Mouse (Mus musculus) heart, embryonic 16.5 days (tissue): ENCODE data around the gene Polrmt. TPM values are rescaled to one million over a fixed set of nuclear protein-coding genes. Genes with fewer than 3 reads are reported as not detected.

Experiments
- ATAC-seq: fragments of 200-750 bp; cut with Nextera tagmentation; replicated peaks from 2 replicates; pipeline ENCODE4 v1.8.0; 2017; ENCODE audit warnings: moderate number of reproducible peaks; ENCODE audit not compliant: insufficient read depth, low FRiP score; ENCODE audit errors: extremely low read depth
- H3K27ac ChIP-seq: fragments of 300-500 bp; sonication (generic); 2 replicates; pipeline ENCODE4 v1.5.1; 2014; ENCODE audit warnings: mild to moderate bottlenecking, low read length, control low read depth, moderate library complexity
- H3K27me3 ChIP-seq: fragments of 300-500 bp; sonication (generic); 2 replicates; pipeline ENCODE4 v1.6.1; 2014; ENCODE audit warnings: low read length, mixed read lengths; ENCODE audit not compliant: control insufficient read depth, insufficient read depth
- H3K36me3 ChIP-seq: fragments of 300-500 bp; sonication (generic); 2 replicates; pipeline ENCODE4 v1.6.1; 2014; ENCODE audit not compliant: control insufficient read depth, insufficient read depth
- H3K4me1 ChIP-seq: fragments of 300-500 bp; sonication (generic); 2 replicates; pipeline ENCODE4 v1.6.1; 2014; ENCODE audit warnings: low read length, mixed read lengths; ENCODE audit not compliant: control insufficient read depth, insufficient read depth
- H3K4me2 ChIP-seq: fragments of 300-500 bp; sonication (generic); 2 replicates; pipeline ENCODE4 v1.6.1; 2014; ENCODE audit warnings: low read depth, mild to moderate bottlenecking, control low read depth, low read length
- H3K4me3 ChIP-seq: fragments of 300-500 bp; sonication (generic); 2 replicates; pipeline ENCODE4 v1.5.1; 2014; ENCODE audit warnings: mild to moderate bottlenecking, control low read depth, low read length
- H3K9ac ChIP-seq: fragments of 300-500 bp; sonication (generic); 2 replicates; pipeline ENCODE4 v1.6.1; 2014; ENCODE audit warnings: low read length, control low read depth
- H3K9me3 ChIP-seq: fragments of 300-500 bp; sonication (generic); replicated peaks from 2 replicates; pipeline ENCODE4 v1.6.1; 2016; ENCODE audit warnings: low read length; ENCODE audit not compliant: control insufficient read depth
- WGBS: fragments of 180-500 bp; shearing (Covaris S2); extraction: QIAGEN DNeasy Blood & Tissue Kit; methylation state at CpG from one replicate; pipeline ENCODE4 v1.1.7; 2014; 5-methylcytosine and 5-hydroxymethylcytosine counted together
- polyA plus RNA-seq: library from polyadenylated mRNA; unstranded; fragments of >200 nt; fragmentation: Nextera tagmentation; extraction: Ambion mirVana; gene quantifications from 2 replicates; pipeline ENCODE4 v1.2.1, GENCODE M21; 2015

Gene Polrmt
- polyA plus RNA-seq, 1 experiment from 2014 or later, result 36.3 TPM

DNA sequence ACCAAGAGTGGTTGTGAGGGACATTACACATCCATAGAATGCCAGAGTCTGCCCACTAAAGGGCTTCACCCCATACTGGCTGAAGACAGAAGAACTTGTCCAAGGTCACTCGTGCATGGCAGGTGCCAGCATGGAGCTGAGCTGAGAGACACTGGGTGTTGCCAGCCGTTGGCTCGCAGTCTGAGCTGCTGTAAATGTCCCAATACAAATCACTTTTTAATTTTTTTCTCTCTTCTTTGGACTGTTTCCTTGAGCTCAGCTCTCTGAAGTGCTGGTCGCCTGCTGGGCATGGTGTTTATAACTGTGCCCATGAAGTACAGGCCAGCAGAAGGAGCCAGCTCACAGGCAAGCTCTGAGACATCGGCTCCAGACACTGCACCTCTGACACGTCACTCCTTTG, 23.3 kb downstream of the Polrmt start:
- H3K9ac ChIP-seq, result no peak overlapping the region
- H3K4me1 ChIP-seq, result peaks cover 3% of the 10 kb centered on the region; the same call in 1 of the 2 replicates
- no peaks in the 10 kb centered on the region for H3K36me3 ChIP-seq
- WGBS, result 68% methylated on average over 6 of the region's 6 CpGs
- H3K4me3 ChIP-seq, result no peak overlapping the region
- no peaks in the 10 kb centered on the region for H3K9me3 ChIP-seq
- no peak for ATAC-seq
- no peak overlapping the region for H3K27ac ChIP-seq
- H3K27me3 ChIP-seq, result peaks cover 8% of the 10 kb centered on the region
- no peak overlapping the region for H3K4me2 ChIP-seq

- ATAC-seq, result no peak
- H3K4me3 ChIP-seq, result no peak overlapping the region
- peaks cover 11% of the 10 kb centered on the region for H3K4me1 ChIP-seq
- no peak overlapping the region for H3K27ac ChIP-seq
- H3K9ac ChIP-seq, result no peak overlapping the region
- 47% methylated on average over 5 of the region's 5 CpGs for WGBS
- no peak overlapping the region for H3K4me2 ChIP-seq
- no peaks in the 10 kb centered on the region for H3K36me3 ChIP-seq
- H3K9me3 ChIP-seq, result no peaks in the 10 kb centered on the region
- H3K27me3 ChIP-seq, result peaks cover 27% of the 10 kb centered on the region
Observed at GRCm38 (mm10) chr10:79721089-79721488, 25.3 kb downstream of the Polrmt start.

DNA sequence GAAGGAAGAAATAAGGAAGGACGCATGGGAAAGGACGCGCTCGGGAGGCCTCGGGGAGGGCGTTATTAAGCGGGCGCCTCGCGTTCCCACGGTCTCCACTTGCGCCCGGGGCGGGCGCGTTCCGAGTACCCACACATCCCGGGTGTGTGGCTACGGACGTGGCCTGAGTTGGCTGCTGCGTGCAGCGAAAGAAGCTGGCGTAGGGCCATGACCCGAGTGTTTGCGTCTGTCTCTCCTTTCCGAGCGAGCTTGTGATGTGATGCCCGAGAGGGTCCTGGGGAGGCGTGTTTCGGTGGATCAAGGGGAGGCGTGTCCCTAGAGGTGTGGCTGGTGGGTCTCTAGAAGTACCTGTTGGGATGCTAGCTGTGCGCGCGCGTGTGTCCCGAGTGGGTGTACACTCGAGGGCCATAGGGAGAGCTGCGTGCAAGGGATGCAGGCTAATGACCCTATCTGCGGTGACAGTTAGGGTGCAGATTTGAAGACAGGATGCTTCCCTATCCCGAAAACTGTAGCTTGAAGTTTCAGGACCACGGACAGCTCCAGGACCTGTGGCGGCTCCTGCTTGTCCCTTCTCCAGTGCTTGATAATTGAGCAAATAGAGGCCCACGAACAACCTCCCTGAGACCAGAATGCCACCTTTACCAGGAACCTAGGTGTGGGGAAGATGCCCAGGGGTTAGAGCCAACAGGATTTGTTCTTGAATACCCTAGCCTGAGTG, 28.6 kb downstream of the Polrmt start:
- no peaks in the 10 kb centered on the region for H3K9me3 ChIP-seq
- H3K27ac ChIP-seq, result no peak overlapping the region
- 4% methylated on average over 42 of the region's 43 CpGs for WGBS
- peaks cover 8% of the 10 kb centered on the region for H3K4me1 ChIP-seq
- peak overlapping the region; percentile 62; the same call in 1 of the 2 replicates for H3K4me3 ChIP-seq
- no peaks in the 10 kb centered on the region for H3K36me3 ChIP-seq
- no peak overlapping the region for H3K9ac ChIP-seq
- H3K27me3 ChIP-seq, result peaks cover 44% of the 10 kb centered on the region
- ATAC-seq, result no peak
- H3K4me2 ChIP-seq, result peak overlapping the region; percentile 82

DNA sequence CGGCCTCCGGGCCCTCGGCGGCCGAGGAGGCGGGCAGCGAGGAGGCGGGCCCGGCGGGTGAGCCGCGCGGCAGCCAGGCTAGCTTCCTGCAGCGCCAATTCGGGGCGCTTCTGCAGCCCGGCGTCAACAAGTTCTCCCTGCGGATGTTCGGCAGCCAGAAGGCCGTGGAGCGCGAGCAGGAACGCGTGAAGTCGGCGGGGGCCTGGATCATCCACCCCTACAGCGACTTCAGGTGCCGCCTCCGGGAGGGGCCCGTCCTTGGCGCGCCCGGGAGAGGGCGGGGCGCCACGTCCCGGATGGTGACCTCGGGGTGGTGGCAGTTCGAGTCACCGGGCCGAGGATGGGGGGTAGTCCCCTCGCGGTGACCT, 29.4 kb downstream of the Polrmt start:
- H3K4me3 ChIP-seq, result peak overlapping the region; percentile 62
- peaks cover 44% of the 10 kb centered on the region for H3K27me3 ChIP-seq
- H3K27ac ChIP-seq, result no peak overlapping the region
- no peak for ATAC-seq
- peak overlapping the region; percentile 82 for H3K4me2 ChIP-seq
- H3K4me1 ChIP-seq, result peaks cover 11% of the 10 kb centered on the region
- H3K9ac ChIP-seq, result peak overlapping the region; percentile 37; the same call in 1 of the 2 replicates
- H3K9me3 ChIP-seq, result no peaks in the 10 kb centered on the region
- WGBS, result under 1% methylated on average over 44 of the region's 44 CpGs
- H3K36me3 ChIP-seq, result no peaks in the 10 kb centered on the region; the same call in 1 of the 2 replicates

DNA sequence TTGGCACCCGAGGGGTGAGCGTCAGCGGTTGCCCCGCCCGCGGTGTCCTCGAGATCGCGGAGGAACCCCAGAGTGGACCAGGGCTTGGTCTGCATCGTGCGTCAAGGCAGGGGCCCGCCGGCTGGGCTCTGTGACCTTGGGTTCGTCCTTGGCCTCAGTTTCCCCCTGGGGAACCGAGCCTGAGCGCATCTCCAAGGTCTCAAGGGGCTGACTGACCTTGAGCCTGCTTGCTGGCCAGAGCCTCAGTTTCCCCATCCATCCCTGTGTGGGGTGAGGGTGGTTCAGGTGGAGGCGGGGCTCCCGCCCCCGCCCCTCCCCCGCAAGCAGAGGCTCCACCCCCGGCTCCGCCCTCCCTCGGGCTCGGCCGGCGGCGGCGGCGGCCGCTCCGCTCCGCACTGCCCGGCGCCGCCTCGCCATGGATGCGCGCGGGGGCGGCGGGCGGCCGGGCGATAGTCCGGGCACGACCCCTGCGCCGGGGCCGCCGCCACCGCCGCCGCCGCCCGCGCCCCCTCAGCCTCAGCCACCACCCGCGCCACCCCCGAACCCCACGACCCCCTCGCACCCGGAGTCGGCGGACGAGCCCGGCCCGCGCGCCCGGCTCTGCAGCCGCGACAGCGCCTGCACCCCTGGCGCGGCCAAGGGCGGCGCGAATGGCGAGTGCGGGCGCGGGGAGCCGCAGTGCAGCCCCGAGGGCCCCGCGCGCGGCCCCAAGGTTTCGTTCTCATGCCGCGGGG, 30.0 kb downstream of the Polrmt start, which contains the start of gene Hcn2:
Gene Hcn2 (plus strand): TSS at position 381 of the 734 bp plus-strand sequence.
- 2% methylated on average over 66 of the region's 91 CpGs for WGBS
- ATAC-seq, result no peak

GRCm38 (mm10) chr10:79714996-79715395, 31.4 kb downstream of the Polrmt start:
- no peak for ATAC-seq
- H3K4me3 ChIP-seq, result no peak overlapping the region
- peaks cover 44% of the 10 kb centered on the region for H3K27me3 ChIP-seq
- no peak overlapping the region for H3K9ac ChIP-seq
- WGBS, result 68% methylated on average over 4 of the region's 4 CpGs
- peaks cover 11% of the 10 kb centered on the region for H3K4me1 ChIP-seq
- no peak overlapping the region for H3K27ac ChIP-seq
- peaks cover 19% of the 10 kb centered on the region for H3K36me3 ChIP-seq
- no peaks in the 10 kb centered on the region for H3K9me3 ChIP-seq
- H3K4me2 ChIP-seq, result no peak overlapping the region

More for the DNA sequence above, 30.0 kb downstream of the Polrmt start, which contains the start of gene Hcn2:
- no peaks in the 10 kb centered on the region for H3K9me3 ChIP-seq
- H3K4me3 ChIP-seq, result peak within 1 kb of the TSS; percentile 62
- peak within 1 kb of the TSS; percentile 37; the same call in 1 of the 2 replicates for H3K9ac ChIP-seq
- H3K36me3 ChIP-seq, result peaks cover 5% of the 10 kb centered on the region; the same call in 1 of the 2 replicates
- H3K4me1 ChIP-seq, result peaks cover 11% of the 10 kb centered on the region
- H3K27ac ChIP-seq, result no peak within 1 kb of the TSS
- peaks cover 44% of the 10 kb centered on the region for H3K27me3 ChIP-seq
- H3K4me2 ChIP-seq, result peak within 1 kb of the TSS; percentile 82

DNA sequence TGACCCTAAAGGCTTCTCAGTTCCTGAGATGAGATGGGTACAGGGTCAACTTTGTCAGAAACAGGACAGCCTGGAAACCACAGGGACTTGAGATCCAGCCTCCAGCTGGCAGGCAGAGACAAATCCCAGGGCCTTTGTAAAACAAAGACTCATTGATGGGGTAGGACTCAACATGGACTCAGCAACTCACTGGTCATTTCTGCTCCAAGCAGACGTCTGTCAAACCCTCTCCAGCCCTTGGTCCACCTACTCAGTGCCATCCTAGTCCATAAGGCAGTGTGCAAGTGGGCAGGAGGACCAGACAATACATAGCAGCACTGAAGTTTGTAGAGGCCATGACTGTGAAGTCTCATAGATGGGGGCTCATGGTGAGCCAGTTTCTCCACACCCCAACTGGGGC, 33.2 kb downstream of the Polrmt start:
- Histone ChIP-seq H3K9me3 (no peaks in the 10 kb centered on the region), H3K4me1 (peaks cover 30% of the 10 kb centered on the region), H3K36me3 (peaks cover 25% of the 10 kb centered on the region), H3K9ac (no peak overlapping the region), H3K27ac (no peak overlapping the region), H3K27me3 (peaks cover 37% of the 10 kb centered on the region), H3K4me2 (no peak overlapping the region), H3K4me3 (no peak overlapping the region)
- ATAC-seq, result no peak
- WGBS, result 23% methylated on average over 1 of the region's 1 CpGs

DNA sequence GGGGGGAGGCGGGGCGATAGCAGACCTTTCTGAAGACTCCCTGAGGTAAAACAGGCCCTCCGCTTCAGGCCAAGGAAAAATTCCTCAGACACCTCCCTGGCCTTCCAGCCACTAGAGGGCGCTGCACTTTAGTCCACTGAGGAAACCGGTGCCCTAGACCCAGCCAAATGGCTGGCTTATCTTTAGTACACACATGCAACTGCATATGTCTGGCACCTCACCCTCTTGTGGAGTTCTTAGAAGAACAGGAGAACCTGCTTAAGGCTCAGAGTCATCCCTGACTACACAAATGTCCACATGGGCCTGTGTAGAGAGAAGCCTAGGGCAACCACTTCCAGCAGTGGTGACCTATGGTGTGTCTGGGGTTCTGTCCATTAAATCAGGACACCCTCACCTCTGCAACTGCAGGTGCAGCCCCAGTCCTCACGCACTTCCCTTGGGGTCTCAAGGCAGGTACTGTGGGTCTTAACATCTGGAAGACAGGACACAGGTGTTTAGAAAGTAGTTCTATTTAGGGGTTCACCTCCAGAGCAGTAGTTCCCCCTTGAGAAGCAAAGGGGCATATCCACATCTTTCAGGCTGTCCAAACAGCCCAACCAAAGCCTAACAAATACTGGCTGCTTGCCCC, 33.8 kb downstream of the Polrmt start:
- 16% methylated on average over 4 of the region's 6 CpGs for WGBS
- Histone ChIP-seq H3K4me1 (peaks cover 34% of the 10 kb centered on the region), H3K4me3 (no peak overlapping the region), H3K9ac (no peak overlapping the region), H3K27ac (no peak overlapping the region), H3K27me3 (peaks cover 32% of the 10 kb centered on the region), H3K36me3 (peaks cover 25% of the 10 kb centered on the region), H3K9me3 (no peaks in the 10 kb centered on the region), H3K4me2 (no peak overlapping the region)
- ATAC-seq, result 0 out of 2 replicates have a peak, but pooled peaks have one; percentile 4
